Mouse (Mus musculus) forebrain, embryonic 12.5 days (tissue): ENCODE data around the gene Vps33b. TPM values are rescaled to one million over a fixed set of nuclear protein-coding genes. Genes with fewer than 3 reads are reported as not detected.

Experiments used
- ATAC-seq: fragments of 200-750 bp; cut with Nextera tagmentation; 2 replicates; pipeline ENCODE4 v1.8.0; 2017; ENCODE audit warnings: moderate TSS enrichment; ENCODE audit not compliant: low FRiP score
- H3K27ac ChIP-seq: fragments of 300-500 bp; sonication (generic); 2 replicates; pipeline ENCODE4 v1.5.1; 2016; ENCODE audit warnings: mild to moderate bottlenecking
- H3K27me3 ChIP-seq: fragments of 300-500 bp; sonication (generic); 2 replicates; pipeline ENCODE4 v1.6.1; 2016; ENCODE audit warnings: mild to moderate bottlenecking
- H3K36me3 ChIP-seq: fragments of 300-500 bp; sonication (generic); replicated peaks from 2 replicates; pipeline ENCODE4 v1.6.1; 2016; ENCODE audit warnings: mild to moderate bottlenecking
- H3K4me1 ChIP-seq: fragments of 300-500 bp; sonication (generic); 2 replicates; pipeline ENCODE4 v1.6.1; 2016
- H3K4me2 ChIP-seq: fragments of 300-500 bp; sonication (generic); 2 replicates; pipeline ENCODE4 v1.6.1; 2016; ENCODE audit warnings: mild to moderate bottlenecking, moderate library complexity
- H3K4me3 ChIP-seq: fragments of 300-500 bp; sonication (generic); replicated peaks from 2 replicates; pipeline ENCODE4 v1.5.1; 2016; ENCODE audit warnings: mild to moderate bottlenecking
- H3K9ac ChIP-seq: fragments of 300-500 bp; sonication (generic); 2 replicates; pipeline ENCODE4 v1.6.1; 2016; ENCODE audit warnings: mild to moderate bottlenecking
- H3K9me3 ChIP-seq: fragments of 300-500 bp; sonication (generic); 2 replicates; pipeline ENCODE4 v1.6.1; 2016
- WGBS: fragments of 180-500 bp; shearing (Covaris S2); methylation state at CpG from one replicate; pipeline ENCODE4 v1.1.7; 2016; 5-methylcytosine and 5-hydroxymethylcytosine counted together
- polyA plus RNA-seq: library from polyadenylated mRNA; unstranded; fragments of >200 nt; fragmentation: Nextera tagmentation; extraction: Ambion mirVana; gene quantifications from 2 replicates; pipeline ENCODE4 v1.2.1, GENCODE M21; 2016

Vps33b gene
- polyA plus RNA-seq = 17.4 and 19.1 TPM in 2 replicates

DNA sequence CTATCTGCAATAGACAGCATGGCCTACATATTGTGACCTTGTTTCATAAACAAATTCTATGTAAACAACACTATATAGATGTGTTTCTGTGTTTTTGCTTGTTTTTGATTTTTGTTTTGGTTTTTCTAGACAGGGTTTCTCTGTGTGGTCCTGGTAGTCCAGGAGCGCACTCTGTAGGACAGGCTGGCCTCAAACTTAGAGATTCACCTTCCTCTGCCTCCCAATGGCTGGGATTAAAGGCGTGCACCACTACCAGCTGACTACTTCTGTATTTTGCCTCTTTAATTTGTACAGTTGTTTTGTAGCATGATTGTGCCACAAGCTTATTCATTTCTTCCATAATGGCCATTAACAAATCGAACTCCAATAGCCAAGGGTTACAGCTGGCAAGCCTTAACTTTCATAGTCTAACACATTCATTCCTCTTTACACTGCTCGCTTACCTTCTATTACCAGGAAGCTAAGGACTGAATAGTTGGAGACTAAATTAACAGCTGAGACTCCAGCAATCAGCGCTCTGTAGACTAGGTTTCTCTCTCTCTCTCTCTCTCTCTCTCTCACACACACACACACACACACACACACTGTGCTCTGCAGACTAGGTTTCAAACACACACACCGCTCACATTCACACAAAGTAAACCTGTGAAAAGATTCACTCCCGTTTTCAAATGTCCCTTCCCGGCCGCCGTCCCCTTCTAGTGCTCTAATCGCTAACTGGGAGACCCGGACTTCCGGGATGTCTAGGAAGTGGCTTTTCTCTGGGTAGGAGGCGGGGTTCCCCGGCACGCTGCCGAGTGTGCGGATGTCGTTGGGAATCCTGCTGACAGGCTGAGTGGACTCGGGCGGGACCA is at the start of gene Vps33b:
TSS of gene Vps33b (plus strand) at position 753 of the 854 bp plus-strand sequence.
- H3K4me1 ChIP-seq = peaks cover 18% of the 10 kb centered on the region
- peaks cover 5% of the 10 kb centered on the region; the same call in 1 of the 2 replicates for H3K9me3 ChIP-seq
- 4% methylated on average over 21 of the region's 21 CpGs for WGBS
- peak within 1 kb of the TSS; percentile 95 for H3K4me2 ChIP-seq
- peaks cover 48% of the 10 kb centered on the region for H3K36me3 ChIP-seq
- peak within 1 kb of the TSS; percentile 80 for H3K9ac ChIP-seq
- ATAC-seq = peak; percentile 89
- peak within 1 kb of the TSS; percentile 79 for H3K4me3 ChIP-seq
- H3K27ac ChIP-seq = peak within 1 kb of the TSS; percentile 63
- H3K27me3 ChIP-seq = no peaks in the 10 kb centered on the region

DNA sequence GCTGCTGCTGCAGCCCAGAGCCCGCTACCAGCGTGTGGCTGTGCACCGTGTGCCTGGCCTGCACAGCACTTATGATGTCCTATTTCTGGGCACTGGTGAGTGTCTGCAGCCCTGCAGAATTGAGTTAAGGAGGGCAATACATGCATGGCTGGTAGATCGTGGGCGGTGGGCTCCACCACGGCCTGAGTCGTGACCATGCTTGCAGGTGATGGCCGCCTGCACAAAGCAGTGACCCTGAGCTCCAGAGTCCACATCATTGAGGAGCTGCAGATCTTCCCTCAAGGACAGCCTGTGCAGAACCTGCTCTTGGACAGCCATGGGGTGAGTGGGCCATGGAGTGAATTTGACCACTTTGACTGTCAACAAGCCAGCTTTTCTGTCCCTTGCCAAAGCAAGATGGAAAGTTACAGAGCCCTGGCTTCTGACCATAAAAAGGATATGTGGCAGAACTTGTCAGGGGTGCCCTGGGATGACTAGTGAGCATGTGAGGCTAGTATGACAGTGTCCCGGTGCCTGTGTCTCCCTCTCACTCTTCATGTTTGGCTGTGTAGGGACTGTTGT is 49.1 kb upstream of the Vps33b start:
- Histone ChIP-seq H3K9ac (no peak overlapping the region), H3K27me3 (no peaks in the 10 kb centered on the region), H3K4me1 (peaks cover under 1% of the 10 kb centered on the region; the same call in 1 of the 2 replicates), H3K27ac (no peak overlapping the region), H3K9me3 (no peaks in the 10 kb centered on the region), H3K4me2 (no peak overlapping the region), H3K4me3 (no peak overlapping the region), H3K36me3 (peaks cover 93% of the 10 kb centered on the region)
- WGBS = 97% methylated on average over 9 of the region's 9 CpGs
- ATAC-seq = no peak

DNA sequence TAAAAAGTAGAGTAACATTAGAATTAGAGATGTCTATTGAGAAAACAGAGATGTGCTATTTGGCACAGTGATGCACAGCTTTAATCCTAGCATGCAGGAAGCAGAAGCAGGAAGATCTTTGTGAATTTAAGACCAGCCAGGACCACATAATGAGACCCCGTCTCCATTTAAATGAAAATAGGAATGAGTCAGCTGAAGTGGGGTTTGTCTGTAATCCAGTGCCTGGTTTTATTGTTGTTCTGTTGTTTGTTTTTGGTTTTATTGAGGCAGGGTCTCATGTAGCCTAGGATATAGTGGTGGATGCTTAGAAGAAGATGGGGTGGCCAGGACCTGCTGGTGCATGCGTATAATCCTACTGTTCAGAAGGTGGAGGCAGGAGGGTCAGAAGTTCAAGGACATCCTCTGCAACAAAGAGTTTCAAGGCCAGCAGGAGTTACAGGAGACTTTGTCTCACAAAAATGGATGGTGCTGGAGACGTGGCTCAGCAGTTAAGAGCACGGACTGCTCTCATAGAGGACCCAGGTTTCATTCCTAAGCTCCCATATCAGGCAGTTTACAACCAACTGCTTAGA is 48.2 kb upstream of the Vps33b start:
- no peaks in the 10 kb centered on the region for H3K4me1 ChIP-seq
- H3K27me3 ChIP-seq = no peaks in the 10 kb centered on the region
- WGBS = 83% methylated on average over 4 of the region's 4 CpGs
- H3K4me3 ChIP-seq = no peak overlapping the region
- peaks cover 90% of the 10 kb centered on the region for H3K36me3 ChIP-seq
- no peak for ATAC-seq
- H3K9me3 ChIP-seq = no peaks in the 10 kb centered on the region
- H3K9ac ChIP-seq = no peak overlapping the region
- H3K4me2 ChIP-seq = no peak overlapping the region
- H3K27ac ChIP-seq = no peak overlapping the region

DNA sequence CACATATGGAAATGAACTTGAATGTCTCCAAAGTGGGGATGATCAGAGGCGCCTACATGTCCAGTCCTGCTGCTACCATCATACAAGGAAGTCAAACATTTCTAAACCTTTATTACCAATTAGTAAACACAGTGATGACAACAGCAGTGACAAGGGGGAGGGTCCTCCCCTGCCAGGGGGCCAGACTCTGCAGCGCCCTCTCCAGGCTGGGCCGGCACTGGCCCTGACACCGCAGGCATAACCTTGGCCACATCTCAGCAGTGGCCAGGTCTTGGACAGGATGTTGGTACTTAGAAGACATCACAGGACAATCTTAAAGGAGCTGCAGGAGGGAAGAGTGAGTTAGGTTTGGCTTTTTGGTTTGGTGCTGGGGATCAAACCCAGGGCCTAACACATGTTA is 42.4 kb upstream of the Vps33b start:
- peaks cover 50% of the 10 kb centered on the region for H3K36me3 ChIP-seq
- 95% methylated on average over 4 of the region's 4 CpGs for WGBS

DNA sequence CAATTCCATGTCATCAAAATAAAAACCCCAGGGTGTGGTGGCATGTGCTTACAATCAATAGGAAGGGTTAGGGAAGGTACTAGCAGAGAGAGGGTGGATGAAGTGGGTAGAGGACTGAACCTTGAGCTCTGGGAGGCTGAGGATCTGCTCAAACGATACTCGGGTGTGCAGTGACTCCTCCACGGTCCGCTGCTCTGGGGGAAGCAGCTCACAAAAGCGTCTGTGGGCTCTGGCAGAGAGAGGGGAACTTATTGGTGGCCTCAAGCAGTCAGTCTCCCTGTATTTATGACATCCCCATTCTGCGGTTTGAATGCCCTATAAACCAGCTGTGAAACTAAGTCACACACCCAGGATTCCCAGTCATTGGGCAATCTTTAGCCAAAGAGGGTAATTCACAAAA is 39.3 kb upstream of the Vps33b start:
- WGBS = 67% methylated on average over 6 of the region's 6 CpGs

More for the DNA sequence above, 42.4 kb upstream of the Vps33b start:
- Histone ChIP-seq H3K9me3 (no peaks in the 10 kb centered on the region), H3K27me3 (peaks cover 11% of the 10 kb centered on the region), H3K4me1 (peaks cover 5% of the 10 kb centered on the region), H3K27ac (no peak overlapping the region), H3K9ac (no peak overlapping the region), H3K4me2 (no peak overlapping the region), H3K4me3 (no peak overlapping the region)
- no peak for ATAC-seq

DNA sequence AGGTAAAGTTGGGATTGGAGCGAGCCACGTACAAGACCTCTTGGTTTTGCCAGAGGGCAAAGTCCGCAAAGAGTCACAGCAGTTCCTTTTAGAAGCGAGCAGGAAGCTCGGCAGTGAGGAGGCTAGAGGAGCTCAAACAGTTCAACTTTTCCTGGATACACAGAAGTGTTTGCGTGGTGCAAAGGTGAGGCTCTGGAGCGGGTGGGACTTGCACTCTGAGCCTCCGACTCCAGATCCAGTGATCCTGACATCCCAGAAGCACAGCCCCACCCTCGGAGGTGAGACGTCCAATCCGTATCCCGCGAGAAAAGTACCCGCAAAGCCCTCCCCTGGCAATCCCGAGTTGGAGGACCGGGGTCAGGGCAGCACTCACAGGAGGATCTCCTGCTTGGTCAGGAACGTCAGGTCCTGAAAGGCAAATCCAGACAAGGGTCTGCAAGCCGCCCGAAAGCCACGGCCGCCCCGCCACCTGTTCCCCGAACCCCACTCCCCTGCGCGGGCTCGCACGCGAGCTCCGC is 37.4 kb upstream of the Vps33b start:
- peak overlapping the region; percentile 85 for H3K4me2 ChIP-seq
- H3K9me3 ChIP-seq = no peaks in the 10 kb centered on the region
- peak overlapping the region; percentile 75 for H3K9ac ChIP-seq
- H3K4me3 ChIP-seq = peak overlapping the region; percentile 69
- H3K4me1 ChIP-seq = peaks cover 21% of the 10 kb centered on the region
- H3K27me3 ChIP-seq = peaks cover 11% of the 10 kb centered on the region
- H3K36me3 ChIP-seq = peaks cover 10% of the 10 kb centered on the region
- ATAC-seq = no peak
- under 1% methylated on average over 29 of the region's 29 CpGs for WGBS
- no peak overlapping the region for H3K27ac ChIP-seq

More for the DNA sequence above, 39.3 kb upstream of the Vps33b start:
- Histone ChIP-seq H3K27me3 (peaks cover 11% of the 10 kb centered on the region), H3K4me3 (no peak overlapping the region), H3K27ac (no peak overlapping the region), H3K4me1 (peaks cover 20% of the 10 kb centered on the region), H3K36me3 (peaks cover 22% of the 10 kb centered on the region), H3K9me3 (no peaks in the 10 kb centered on the region), H3K4me2 (no peak overlapping the region), H3K9ac (no peak overlapping the region)
- ATAC-seq = no peak

DNA sequence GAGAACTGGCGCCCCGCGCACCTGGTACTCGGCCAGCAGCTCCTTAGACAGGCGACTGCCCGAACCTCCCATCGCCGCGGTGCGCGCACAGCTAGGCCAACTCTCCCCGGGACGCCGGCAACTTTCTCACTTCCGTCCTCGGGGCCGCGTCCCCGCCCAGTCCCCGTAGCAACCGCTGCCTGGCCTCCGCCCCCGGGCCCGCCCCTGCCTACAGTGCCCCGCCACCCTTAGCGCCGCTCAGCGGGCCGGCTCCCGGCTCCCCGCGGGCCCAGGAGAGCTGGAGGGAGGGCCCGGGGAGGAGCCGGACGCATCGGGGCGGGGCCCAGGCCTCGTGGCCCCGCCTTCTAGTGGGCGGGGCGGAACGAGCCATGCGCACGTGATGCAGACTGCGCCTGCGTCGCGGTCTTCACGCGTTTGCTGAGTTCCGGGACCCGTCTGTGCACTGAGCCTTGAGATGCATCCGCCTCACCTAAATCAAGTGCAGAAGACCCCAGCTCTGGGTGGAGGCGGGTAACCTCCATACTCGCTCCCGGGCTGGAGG is 36.9 kb upstream of the Vps33b start, which contains the start of the genes Cib1 and Gdpgp1:
TSS of gene Cib1 (minus strand) at position 325 of the 541 bp plus-strand sequence.
TSS of gene Gdpgp1 (plus strand) at position 377 of the 541 bp plus-strand sequence.
- peak; percentile 98 for ATAC-seq
- H3K36me3 ChIP-seq = peaks cover 5% of the 10 kb centered on the region; the same call in 1 of the 2 replicates
- H3K4me1 ChIP-seq = peaks cover 21% of the 10 kb centered on the region
- H3K9ac ChIP-seq = peak within 1 kb of the TSS; percentile 75
- H3K27me3 ChIP-seq = peaks cover 11% of the 10 kb centered on the region
- H3K4me3 ChIP-seq = peak within 1 kb of the TSS; percentile 69
- no peaks in the 10 kb centered on the region for H3K9me3 ChIP-seq
- 0% methylated on average over 49 of the region's 56 CpGs for WGBS
- H3K27ac ChIP-seq = peak within 1 kb of the TSS; percentile 50; the same call in 1 of the 2 replicates
- H3K4me2 ChIP-seq = peak within 1 kb of the TSS; percentile 85

DNA sequence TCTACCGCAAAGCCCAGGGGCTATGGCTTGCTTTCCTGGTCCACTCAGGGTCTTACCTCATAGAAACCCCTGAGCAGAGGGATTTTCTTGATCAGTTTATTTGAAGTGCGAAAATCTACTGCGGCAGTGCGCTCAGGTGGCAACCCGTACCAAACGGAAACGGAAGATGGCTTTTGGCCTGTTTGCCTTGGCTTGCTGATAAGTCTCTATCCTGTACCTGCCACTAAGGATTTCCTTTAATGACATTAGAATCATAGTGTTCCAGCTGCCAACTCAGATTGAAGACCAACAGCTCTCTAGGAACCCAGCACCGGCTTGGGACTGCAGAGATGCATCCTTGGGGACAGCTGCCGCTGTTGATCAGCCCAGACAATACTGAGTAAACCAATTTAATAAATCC is 35.6 kb upstream of the Vps33b start:
- H3K27me3 ChIP-seq = peaks cover 11% of the 10 kb centered on the region
- no peak overlapping the region for H3K27ac ChIP-seq
- WGBS = 82% methylated on average over 9 of the region's 9 CpGs
- H3K36me3 ChIP-seq = peaks cover 7% of the 10 kb centered on the region
- ATAC-seq = no peak
- no peaks in the 10 kb centered on the region for H3K9me3 ChIP-seq
- H3K4me1 ChIP-seq = peaks cover 21% of the 10 kb centered on the region
- no peak overlapping the region for H3K9ac ChIP-seq
- peak overlapping the region; percentile 85 for H3K4me2 ChIP-seq
- no peak overlapping the region for H3K4me3 ChIP-seq

DNA sequence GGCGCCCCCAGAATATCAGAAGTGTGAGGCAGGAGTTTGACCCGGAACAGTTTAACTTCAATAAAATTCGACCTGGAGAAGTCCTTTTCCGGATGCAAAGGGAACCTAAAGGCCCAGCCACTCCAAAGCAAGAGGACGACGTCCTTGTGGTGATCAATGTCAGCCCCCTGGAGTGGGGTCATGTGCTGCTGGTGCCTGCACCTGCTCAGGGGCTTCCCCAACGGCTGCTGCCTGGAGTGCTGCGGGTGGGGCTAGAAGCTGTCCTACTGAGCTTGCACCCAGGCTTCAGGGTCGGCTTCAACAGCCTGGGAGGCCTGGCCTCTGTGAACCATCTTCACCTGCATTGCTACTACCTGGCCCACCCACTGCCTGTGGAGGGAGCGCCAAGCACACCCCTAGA is 30.9 kb upstream of the Vps33b start:
- no peak for ATAC-seq
- Histone ChIP-seq H3K27ac (no peak overlapping the region), H3K27me3 (no peaks in the 10 kb centered on the region), H3K4me3 (no peak overlapping the region), H3K9me3 (no peaks in the 10 kb centered on the region), H3K4me2 (no peak overlapping the region), H3K9ac (no peak overlapping the region), H3K36me3 (peaks cover 25% of the 10 kb centered on the region), H3K4me1 (peaks cover 11% of the 10 kb centered on the region)
- WGBS = 88% methylated on average over 10 of the region's 10 CpGs

DNA sequence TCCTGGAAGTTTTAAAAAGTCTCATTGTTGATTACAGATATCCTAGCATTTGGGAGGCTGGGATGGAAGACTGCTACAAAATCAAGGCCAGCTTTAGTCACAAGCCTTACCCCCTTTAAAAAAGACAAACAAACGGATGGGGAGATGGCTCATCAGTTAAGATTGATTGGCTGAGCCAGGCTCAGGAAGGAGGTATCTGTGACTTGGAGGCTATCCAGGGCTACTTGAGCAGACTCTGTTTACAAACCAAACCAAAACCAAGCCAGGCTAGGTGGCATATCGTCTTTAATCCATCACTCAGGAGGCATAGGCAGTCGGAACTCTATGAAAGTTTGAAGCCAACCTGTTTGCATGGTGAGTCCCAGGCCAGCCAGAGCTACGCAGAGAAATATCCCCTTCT is 27.8 kb upstream of the Vps33b start:
- H3K9ac ChIP-seq = no peak overlapping the region
- H3K27me3 ChIP-seq = no peaks in the 10 kb centered on the region
- H3K9me3 ChIP-seq = no peaks in the 10 kb centered on the region
- H3K4me3 ChIP-seq = no peak overlapping the region
- no peak overlapping the region for H3K27ac ChIP-seq
- H3K4me2 ChIP-seq = no peak overlapping the region
- no peaks in the 10 kb centered on the region for H3K4me1 ChIP-seq
- WGBS = 92% methylated on average over 4 of the region's 4 CpGs
- no peak for ATAC-seq
- H3K36me3 ChIP-seq = peaks cover 25% of the 10 kb centered on the region

DNA sequence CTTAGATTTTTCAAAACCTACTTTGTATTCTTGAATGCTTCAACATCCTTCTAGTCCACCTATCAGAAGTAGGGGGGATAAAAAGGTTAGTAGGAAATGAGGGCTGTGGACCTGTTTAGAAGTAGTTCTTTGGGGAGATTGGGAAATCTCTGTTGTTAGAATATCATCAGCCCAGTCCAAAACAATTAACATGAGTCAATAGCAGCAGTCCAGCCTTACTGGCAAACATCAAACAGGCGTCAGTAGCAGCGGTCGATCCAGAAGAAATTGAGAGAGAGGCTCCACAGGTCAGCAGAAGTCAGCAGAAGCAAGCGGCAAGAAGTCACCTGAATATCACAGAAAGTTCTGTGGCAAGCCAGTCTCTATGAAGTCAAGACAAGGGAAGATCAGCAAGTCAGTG is 24.6 kb upstream of the Vps33b start:
- Histone ChIP-seq H3K4me2 (no peak overlapping the region), H3K9ac (no peak overlapping the region), H3K9me3 (no peaks in the 10 kb centered on the region), H3K27ac (no peak overlapping the region), H3K27me3 (no peaks in the 10 kb centered on the region), H3K4me1 (no peaks in the 10 kb centered on the region), H3K4me3 (no peak overlapping the region), H3K36me3 (peaks cover 8% of the 10 kb centered on the region)
- 91% methylated on average over 4 of the region's 4 CpGs for WGBS
- ATAC-seq = no peak
